ENCODE assay signal across 26 mouse cellular contexts in the genomic region with DNA sequence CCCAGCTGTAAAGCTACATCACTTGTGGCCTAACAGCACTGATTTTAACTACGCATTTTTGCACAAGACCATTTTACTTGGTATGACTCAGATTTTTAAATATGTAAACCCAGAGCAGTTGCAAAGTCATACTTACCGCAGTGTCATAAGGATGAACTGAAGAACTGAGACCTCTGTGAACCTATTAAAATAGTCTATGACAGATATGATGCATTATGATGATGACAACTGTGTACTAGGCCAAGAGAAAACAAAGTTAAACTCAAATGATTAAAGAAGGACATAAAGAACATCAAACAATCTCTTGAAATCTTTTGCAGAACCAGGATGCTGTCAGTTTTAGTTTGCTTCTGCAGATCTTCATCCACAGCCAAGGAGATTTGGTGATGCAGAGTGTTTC.
DNase-seq lines count a peak whose midpoint lies in the region; ATAC-seq and TF ChIP-seq lines count a peak whose summit lies in the region.
"Had no signal": no experiment of that assay in that cellular context is flagged by ENCODE, and none has a peak within 500 bp of the region (broad histone marks: within the 10 kb centered on the region; RNA-seq: fewer than 3 reads in every experiment).

No protein-coding gene starts in this region.

- H3K27ac ChIP-seq in bone marrow macrophage, adult 2 months (ENCODE audit: insufficient read depth, low read depth, low read length), result peak overlapping the region; percentile 2; the same call in 1 of the 2 replicates
- H3K27ac ChIP-seq in forebrain, embryonic 11.5 days (ENCODE audit: low read depth, low read length), result no peak overlapping the region
- H3K27ac ChIP-seq: forebrain, embryonic 10.5 days; heart, embryonic 15.5 days; hindbrain, embryonic 14.5 days; hindbrain, postnatal 0 days had no signal

- no peak for TF ChIP-seq CTCF in bone marrow macrophage, adult 2 months (IDR thresholded peaks at IDR 0.05; ENCODE audit: low read depth, low read length)

- H3K27me3 ChIP-seq in forebrain, embryonic 11.5 days (ENCODE audit: control insufficient read depth, insufficient read depth, low read length), result no peaks in the 10 kb centered on the region
- H3K27me3 ChIP-seq: CH12.LX; heart, embryonic 12.5 days; heart, embryonic 15.5 days had no signal

- ATAC-seq in frontal cortex, adult (ENCODE audit: low TSS enrichment), result peak; percentile 20; the same call in 1 of the 2 replicates
- ATAC-seq in forebrain, embryonic 11.5 days (replicated peaks; ENCODE audit: low FRiP score), result no peak
- ATAC-seq: forebrain, embryonic 14.5 days; forebrain, postnatal 0 days; hindbrain, postnatal 0 days; intestine, postnatal 0 days had no signal

- H3K9me3 ChIP-seq in forebrain, embryonic 11.5 days (ENCODE audit: control insufficient read depth, low read length), result no peaks in the 10 kb centered on the region
- H3K9me3 ChIP-seq: forebrain, embryonic 10.5 days; G1E; heart, embryonic 12.5 days; heart, embryonic 15.5 days had no signal

- peaks cover 36% of the 10 kb centered on the region for H3K4me1 ChIP-seq in bone marrow macrophage, adult 2 months (ENCODE audit: control insufficient read depth, insufficient read depth, low read length)
- H3K4me1 ChIP-seq in forebrain, embryonic 11.5 days (replicated peaks; ENCODE audit: control insufficient read depth, insufficient read depth, low read length), result no peaks in the 10 kb centered on the region
- H3K4me1 ChIP-seq: forebrain, embryonic 10.5 days; heart, embryonic 12.5 days; heart, embryonic 15.5 days had no signal

- no peak for DNase-seq in frontal cortex, postnatal 36 days (ENCODE audit: low spot score in 2 of 2)
- peak; percentile 8 for DNase-seq in 416B (ENCODE audit: low read depth)
- no peak for DNase-seq in urinary bladder, postnatal 25 days (ENCODE audit: low spot score)
- no peak for DNase-seq in cerebellum, postnatal 25 days
- no peak for DNase-seq in forebrain, embryonic 11.5 days (ENCODE audit: low spot score)
- DNase-seq: adrenal gland, adult 2 months; adrenal gland, postnatal 14 days; cerebellum, adult 11-12 months; cerebellum, adult 8-10 months; cerebellum, postnatal 10 days; forebrain, postnatal 0 days; gastrocnemius, postnatal 10 days; heart, adult 18-20 months; heart, postnatal 10 days; heart, postnatal 36 days had no signal

- H3K4me3 ChIP-seq in bone marrow macrophage, adult 2 months (ENCODE audit: insufficient read depth, low read length), result no peak overlapping the region
- H3K4me3 ChIP-seq in forebrain, embryonic 11.5 days (ENCODE audit: low read depth, low read length), result no peak overlapping the region
- H3K4me3 ChIP-seq: forebrain, embryonic 10.5 days; heart, embryonic 12.5 days; heart, embryonic 15.5 days had no signal

- 92% methylated on average over 2 of the region's 2 CpGs for WGBS in forebrain, embryonic 11.5 days

- H3K36me3 ChIP-seq in forebrain, embryonic 11.5 days (ENCODE audit: control insufficient read depth, insufficient read depth, low read length), result no peaks in the 10 kb centered on the region
- H3K36me3 ChIP-seq: forebrain, embryonic 10.5 days; G1E; heart, embryonic 12.5 days; heart, embryonic 15.5 days had no signal

- no peak overlapping the region for H3K9ac ChIP-seq in forebrain, embryonic 11.5 days (ENCODE audit: low read length)
- H3K9ac ChIP-seq: forebrain, postnatal 0 days; heart, embryonic 12.5 days; heart, embryonic 15.5 days; hindbrain, embryonic 14.5 days had no signal

- H3K4me2 ChIP-seq in forebrain, embryonic 11.5 days (ENCODE audit: low read depth, low read length, severe bottlenecking), result no peak overlapping the region
- H3K4me2 ChIP-seq: heart, embryonic 12.5 days; heart, embryonic 15.5 days; hindbrain, embryonic 14.5 days had no signal

- no peak for TF ChIP-seq POLR2A in bone marrow macrophage, adult 2 months (IDR thresholded peaks at IDR 0.05; ENCODE audit: borderline replicate concordance, low read depth, low read length)
